Mouse (Mus musculus) left cerebral cortex, postnatal 36 days (tissue): ENCODE measurements around the gene Ascc2. TPM values are rescaled to one million over a fixed set of nuclear protein-coding genes. Genes with fewer than 3 reads are reported as not detected.

Experiments used
- DNase-seq, 2 experiments: peaks; one replicate each; pipeline ENCODE4 v3.0.0; 2021 to 2022; ENCODE audit warnings: low spot score in 2 of 2, mixed read lengths in 1 of 2
- intact Hi-C: fragments of 180-260 bp; cut with DNase I; formaldehyde crosslinking; loops from one replicate; pipeline ENCODE4 v1.15.1; 2025
- total RNA-seq, 2 experiments: library from RNA; stranded (reverse); gene quantifications; 2 replicates each; pipeline ENCODE4 v1.2.3; 2021

The Ascc2 gene
- total RNA-seq, 2 experiments from 2014 or later: 15.1 to 21.6 TPM

DNA sequence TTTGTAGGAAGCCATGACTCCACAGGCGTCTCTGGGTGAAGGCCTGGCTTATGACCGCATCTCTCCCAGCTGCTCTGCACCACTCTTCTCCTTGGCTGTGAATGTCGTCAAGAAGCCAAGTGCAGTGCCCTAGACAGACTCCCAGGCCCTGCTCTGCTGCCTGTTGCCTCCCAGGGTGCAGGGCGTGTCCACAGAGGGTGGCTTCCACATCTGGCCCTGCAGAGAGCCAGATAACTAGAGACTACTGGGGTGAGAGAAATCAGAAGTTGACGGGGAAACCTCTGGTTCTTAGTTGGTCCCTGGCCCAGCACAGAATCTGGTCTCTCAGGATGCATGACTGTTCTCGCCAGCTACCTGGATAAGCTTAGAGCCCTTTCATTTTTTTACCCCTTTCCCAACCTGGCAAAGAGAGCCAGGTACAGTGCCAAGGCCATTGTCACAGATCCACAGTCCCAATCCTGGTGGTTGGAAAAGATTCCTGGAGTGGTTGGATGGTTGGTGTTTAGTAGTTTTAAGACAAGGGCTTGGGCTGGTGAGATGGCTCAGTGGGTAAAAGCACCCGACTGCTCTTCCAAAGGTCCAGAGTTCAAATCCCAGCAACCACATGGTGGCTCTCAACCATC is 39.8 kb downstream of the Ascc2 start:
- intact Hi-C loops: no loop called here
- DNase-seq: no peak

DNA sequence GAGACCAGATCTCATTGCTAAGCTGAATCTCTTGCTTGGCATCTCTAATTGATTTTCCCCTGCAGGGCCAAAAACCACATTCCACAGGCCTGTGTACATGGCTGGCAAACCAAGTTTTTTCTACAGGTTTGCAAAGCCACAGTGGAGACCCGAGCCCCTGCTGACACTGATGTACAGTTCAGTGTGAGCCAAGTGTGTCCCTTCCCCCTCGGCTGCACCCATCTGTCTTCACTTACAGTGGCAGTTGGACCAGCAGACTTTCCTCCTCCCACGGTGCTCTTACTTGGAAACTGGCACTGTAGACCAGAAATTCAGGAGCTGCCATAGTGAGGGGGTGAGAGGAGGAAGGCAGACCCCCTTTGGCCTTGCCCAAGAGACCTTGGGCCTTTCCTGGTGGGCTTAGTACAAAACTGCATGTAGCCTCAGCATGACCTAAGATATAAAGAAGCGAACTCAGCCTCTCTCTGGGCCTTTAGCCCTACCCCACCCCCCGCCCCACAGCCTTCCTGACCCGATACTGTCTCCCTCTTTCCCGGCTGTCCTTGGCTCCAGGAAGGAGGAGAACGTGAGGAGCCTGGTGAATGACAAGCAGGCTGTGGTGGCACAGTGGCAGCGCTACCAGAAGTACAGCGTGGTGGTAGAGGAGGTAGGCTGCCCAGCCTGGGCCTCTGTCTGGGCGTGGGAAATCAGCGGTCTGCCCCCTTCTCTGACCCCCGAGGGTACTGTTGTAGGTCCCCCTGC is 41.3 kb downstream of the Ascc2 start:
- DNase-seq: peak; percentile 66 to 76
- intact Hi-C loops: no loop called here

DNA sequence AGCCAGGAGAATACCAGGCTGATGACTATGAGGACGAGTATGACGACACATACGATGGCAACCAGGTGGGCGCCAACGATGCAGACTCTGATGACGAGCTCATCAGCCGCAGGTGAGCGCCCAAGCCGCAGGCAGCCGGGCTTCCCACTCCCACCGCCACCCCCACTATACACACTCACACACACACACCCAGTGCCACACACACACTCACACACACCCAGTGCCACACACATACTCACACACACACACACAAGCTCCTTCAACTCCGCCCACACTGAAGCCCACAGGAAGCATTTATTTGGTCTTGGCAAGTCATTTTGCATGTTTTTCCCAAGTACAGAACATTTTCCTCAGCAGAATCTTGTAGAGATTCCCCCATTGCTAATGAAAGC is 41.9 kb downstream of the Ascc2 start:
- intact Hi-C loops: no loop called here
- DNase-seq: peak; percentile 48 to 56

DNA sequence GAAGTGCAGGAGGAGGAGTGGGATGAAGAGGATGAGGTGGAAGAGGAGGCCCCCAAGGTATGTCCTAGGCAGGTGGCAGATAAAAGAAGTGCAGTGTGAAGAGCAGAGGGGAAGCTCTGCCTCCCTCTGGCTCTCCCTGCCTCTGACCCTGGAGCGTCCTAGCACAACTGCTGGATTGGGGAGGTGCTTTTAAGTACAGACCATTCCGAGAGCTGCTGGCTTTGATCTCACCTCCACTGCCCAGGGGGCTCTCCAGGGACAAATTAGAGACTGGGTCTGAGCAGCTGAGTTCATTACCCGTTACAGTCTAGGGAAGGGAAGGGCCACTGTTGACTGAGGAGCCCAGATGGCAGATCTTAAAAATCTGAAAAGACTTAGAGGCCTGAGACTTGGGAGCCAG is 42.6 kb downstream of the Ascc2 start:
- intact Hi-C loops: no loop called here

DNA sequence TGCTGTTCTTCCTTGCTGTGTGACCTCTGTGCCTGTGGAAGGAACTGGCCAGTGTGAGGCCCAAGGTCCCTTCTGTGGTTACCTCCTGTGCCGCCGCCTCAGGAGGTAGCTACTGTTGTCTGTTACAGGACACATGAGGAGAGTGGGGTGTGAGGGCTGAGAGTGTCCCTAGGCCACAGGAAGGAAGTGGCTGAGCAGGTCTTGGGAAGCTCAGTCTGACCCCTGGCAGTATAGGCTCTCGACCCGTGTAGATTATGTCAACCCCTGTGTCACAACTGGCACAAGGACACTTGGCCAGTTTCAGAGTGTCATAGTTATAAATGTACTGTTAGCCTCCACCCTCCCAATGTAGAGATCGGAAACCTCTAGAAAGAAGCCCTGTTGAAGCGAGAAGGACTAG is 46.0 kb downstream of the Ascc2 start:
- intact Hi-C loops: no loop called here
- no peak for DNase-seq

More for the DNA sequence above, 42.6 kb downstream of the Ascc2 start:
- no peak for DNase-seq

DNA sequence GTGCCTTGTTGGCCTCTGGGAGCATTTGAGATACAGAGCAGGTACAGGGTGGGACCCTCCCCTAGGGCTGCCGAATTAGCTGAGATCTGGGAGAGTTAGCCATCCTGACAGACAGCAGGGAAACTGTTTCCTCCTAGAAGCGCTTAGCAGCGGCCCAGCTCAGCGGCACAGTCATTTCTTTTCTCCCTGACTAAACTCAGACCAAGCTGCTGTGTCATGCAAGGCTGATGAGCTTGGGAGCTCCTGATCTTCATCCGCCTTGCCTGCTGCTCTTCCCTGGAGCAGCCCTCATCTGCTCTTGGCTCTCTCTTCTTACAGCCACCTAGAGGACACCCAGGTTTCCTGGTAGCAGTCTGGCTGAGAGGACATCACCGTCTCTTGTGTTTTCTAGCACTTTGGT is 46.6 kb downstream of the Ascc2 start:
- no peak for DNase-seq
- intact Hi-C loops: no loop called here

DNA sequence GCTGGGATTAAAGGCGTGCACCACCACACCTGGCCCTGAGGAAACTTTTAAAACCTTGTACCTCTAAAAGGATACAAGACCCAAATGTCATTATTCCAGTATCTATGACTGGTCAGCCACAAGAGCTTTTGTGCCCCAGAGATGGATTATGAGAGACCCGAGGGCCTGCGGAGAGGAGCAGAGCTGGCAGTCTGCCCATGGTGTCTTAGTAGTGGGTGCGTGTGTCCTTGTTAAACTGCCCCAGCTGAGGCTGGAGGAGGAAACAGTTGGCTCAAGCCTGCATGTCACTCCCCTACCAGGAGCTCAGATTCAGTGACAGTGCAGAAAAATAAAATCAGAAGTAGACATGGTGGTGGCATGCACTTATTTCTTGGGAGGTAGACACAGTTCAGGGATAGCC is 47.5 kb downstream of the Ascc2 start:
- intact Hi-C loops: no loop called here
- no peak for DNase-seq

DNA sequence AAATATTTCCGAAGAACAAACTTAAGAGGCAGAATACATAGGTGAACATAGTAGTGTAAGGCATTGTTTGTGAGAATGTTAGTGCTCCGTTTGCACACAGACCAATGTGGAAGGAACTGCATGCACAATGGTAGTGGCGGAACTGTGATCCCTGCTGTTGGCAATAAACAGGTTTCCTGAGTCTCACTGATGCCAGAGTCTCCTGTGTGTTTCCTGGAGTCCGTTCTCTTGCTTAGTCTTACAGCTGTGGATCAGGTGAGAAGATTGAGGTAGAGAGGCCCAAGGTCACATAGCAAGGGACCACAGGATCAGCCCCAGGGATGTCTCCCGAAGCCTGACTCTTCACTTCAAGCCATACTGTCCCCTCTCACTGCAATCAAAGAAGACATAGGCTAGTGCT is 48.0 kb downstream of the Ascc2 start:
- DNase-seq: no peak
- intact Hi-C loops: no loop called here

DNA sequence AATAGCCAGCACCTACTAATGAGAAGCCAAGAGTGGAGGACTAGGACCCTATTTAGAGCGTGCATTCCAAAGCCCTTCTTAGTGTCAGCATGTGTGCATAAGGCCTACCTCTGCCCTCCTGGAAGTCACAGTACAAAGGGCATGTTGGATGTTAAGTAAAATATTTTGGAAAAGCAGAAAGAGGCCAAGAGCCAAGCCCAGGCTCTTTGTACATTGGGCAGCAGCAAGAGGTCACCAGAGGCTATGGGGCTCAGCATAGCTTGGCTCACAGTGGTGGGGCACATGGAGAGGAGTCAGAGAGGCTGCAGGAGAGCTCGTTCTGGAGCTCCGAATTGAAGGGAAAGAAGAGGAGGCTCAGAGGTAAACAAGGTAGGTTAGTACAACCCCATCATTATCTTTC is 49.5 kb downstream of the Ascc2 start:
- DNase-seq: no peak
- intact Hi-C loops: no loop called here

DNA sequence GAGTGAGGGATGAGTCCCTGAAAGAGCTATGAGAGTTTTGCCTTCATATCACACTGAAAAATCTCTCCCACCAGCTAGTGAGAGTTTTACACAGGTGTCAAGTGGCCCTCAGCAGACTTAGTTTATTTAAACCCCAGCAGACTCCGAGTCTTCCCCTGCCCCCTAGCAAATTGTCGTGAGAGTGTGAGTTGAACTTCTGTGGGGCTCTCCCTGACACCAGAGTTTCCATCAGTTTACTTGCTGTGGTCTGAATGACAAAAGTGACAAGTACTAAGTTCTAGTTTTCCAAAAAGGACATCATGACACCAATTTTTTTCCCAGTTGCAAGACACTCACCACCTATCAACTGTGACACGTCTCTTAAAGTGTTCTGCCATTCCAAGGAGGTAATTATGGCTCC is 50.3 kb downstream of the Ascc2 start:
- intact Hi-C loops: no loop called here
- DNase-seq: no peak

DNA sequence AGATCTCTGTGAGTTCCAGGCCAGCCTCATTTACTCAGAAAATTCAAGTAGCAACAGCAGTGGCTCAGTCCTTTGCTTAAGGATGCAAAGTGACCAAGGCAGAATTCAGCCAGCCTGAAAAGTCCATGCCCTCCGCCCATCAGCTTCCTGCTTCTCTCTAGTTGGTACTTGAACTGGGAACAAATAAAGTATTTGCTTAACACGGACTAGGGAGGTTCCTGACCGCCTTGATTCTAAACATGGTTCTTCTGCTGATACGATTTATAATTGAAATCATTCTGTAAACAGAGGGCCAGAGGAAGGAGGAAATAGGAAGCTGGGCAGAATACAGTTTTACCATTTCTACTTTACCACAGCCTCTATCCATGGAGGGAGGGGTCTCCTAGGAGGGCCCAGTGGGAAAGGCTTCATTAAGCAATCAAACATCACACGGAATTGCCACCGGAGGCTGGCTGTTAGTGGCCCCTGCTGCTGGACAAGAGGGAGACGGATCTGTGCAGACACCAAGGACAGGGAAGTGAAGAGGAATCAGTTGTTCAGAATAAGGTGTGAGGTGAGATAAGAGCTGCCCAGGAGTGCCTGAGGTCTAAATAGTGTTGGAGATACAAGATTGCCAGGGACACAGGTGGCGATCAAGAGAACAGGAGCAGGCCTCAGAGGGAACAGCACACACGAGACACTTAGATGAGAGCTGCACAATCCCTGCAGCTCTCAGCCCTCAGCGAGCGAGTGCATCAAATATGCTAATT is 51.3 kb downstream of the Ascc2 start:
- intact Hi-C loops: no loop called here
- no peak for DNase-seq

DNA sequence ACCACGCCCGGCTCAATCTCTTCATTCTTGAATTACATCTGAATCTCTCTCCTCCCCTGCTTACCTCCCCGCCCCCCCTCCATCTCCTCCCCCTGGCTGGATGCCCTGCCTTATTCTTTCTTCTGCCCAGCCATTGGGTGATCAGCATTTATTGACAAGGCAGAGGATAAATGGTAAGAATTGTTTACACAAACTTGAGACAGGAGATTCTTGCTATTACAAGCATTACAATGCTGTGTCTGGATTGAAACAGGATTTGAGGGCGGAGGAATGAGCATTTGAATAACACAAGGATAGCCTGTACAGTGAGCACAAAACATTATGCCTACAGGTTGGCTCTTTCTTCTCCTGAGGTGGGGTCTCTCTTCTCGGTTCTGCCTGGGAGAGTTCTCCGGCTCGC is 52.8 kb downstream of the Ascc2 start:
- intact Hi-C loops: loop anchor here (10.0 kb wide), 1 partner anchor 256 kb away; no protein-coding TSS in a partner anchor

DNA sequence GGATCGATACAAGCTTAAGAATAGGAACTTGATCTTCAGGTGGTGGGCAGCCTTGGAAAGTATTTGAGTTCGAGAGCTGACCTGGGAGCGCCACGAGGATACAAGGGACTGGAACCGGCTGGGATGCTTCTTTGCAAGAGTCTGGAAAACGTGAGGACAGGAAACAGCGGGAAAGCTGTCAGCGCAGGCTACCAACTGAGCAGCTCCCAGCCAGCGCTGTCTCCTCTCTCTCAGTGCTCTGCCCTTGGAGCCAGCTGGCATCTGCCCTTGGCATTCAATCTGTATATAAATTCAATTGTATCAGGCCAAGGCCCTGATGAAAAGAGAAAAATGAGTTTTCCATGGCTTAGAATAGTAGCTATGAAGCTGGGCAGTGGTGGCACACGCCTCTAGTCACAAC is 53.7 kb downstream of the Ascc2 start:
- no peak for DNase-seq
- intact Hi-C loops: loop anchor here (10.0 kb wide), 1 partner anchor 256 kb away; no protein-coding TSS in a partner anchor

More for the DNA sequence above, 52.8 kb downstream of the Ascc2 start:
- no peak for DNase-seq

DNA sequence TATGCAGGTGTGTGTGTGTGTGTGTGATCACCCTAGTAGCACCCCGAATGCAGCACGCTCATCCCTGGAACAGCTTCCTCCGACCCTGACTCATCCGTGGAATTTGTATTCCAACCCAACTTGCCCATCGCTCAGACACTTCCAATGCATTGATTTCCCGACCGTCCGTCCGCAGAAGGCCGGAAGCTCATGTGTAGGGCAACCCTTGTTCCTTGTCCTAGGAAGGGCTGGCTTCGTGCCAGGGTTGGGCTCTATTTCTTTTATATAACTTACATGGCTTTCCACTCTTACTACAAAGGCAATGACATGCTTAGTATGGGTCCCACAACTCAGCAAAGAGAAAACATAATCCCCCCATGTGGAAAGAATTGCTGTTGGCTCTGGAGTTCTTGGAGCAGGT is 54.6 kb downstream of the Ascc2 start:
- DNase-seq: no peak

DNA sequence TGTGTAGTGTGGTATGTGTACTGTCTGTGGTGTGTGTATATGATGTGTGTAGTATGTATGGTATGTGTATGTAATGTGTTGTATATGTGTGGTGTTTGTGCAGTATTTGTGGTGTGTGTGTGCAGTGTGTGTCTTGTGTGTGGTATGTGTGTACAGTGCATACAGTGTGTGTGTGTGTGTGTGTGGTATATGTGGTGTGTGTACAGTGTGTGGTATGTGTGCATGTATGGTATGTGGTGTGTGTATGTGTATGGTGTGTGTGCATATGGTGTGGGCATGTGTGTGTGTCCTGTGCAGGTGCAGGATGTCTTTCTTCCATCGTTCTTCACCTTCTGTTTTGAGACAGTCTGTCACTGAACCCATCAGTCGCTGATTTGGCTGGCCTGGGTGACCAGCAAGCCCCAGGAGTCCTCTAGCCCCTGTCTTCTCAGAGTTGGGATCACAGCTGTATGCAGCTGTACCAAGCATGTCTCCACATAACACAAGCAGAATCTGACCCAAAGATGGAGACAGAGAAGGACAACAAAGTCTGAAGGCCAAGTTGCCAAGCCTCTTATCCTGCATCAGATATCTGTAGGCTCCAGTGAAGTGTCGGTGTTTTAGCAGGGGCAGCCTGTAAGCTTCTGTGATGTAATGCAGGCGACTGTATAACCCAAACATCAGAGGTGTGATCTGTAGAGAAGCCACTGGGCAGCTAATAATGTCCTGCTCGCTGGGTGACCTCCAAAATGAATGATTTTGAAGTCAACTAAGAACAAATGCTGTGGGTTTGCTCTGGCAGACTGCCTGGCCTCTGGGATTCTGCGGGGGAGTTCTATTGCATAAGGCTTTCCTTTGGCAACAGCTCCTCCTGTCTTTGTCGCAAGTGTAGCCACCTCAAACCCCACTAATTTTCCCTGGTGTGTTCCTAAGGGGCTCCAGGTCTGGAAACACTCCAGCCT is 59.8 kb downstream of the Ascc2 start:
- DNase-seq: peak; percentile 74 to 75
- intact Hi-C loops: loop anchor here (10.0 kb wide), 1 partner anchor 263 kb away; no protein-coding TSS in a partner anchor

More for the DNA sequence above, 54.6 kb downstream of the Ascc2 start:
- intact Hi-C loops: loop anchor here (10.0 kb wide), 1 partner anchor 257 kb away; no protein-coding TSS in a partner anchor

DNA sequence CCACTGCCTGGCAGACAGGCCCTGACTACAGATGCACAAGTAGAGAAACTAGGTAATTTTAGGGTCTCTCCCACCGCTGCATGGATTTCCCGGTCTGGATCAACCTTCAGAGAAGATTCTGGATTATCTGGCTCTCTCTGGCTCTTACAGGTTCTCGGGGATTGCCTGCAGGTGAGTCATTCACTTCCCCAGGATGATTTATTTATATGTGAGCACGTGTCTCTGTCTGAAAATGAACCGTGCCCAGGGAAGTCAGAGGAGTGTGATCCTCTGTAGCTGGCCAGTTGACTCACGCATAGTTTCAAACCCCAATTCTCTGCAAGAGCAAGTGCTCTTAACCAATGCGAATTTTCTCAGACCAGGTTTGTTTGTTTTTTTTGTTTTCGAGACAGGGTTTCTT is 63.2 kb downstream of the Ascc2 start:
- no peak for DNase-seq
- intact Hi-C loops: no loop called here

DNA sequence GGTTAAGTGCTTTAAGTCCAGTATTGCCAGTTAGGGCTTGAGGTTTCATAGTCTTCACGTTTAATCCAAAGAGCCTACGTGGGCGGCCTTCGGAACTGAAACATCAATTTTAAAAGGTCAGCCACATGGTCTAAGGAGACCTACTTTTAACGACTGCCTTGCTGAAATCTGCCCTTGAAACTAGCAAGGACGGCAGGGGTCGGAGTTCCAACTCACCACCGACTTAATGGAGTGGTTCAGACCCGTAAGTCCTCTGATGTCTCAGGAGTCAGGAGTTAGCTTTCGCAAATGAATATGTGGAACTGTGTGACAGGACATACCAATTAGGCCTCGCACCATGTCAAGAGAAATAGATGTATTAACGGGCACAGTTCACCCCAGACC is 66.1 kb downstream of the Ascc2 start:
- intact Hi-C loops: no loop called here

DNA sequence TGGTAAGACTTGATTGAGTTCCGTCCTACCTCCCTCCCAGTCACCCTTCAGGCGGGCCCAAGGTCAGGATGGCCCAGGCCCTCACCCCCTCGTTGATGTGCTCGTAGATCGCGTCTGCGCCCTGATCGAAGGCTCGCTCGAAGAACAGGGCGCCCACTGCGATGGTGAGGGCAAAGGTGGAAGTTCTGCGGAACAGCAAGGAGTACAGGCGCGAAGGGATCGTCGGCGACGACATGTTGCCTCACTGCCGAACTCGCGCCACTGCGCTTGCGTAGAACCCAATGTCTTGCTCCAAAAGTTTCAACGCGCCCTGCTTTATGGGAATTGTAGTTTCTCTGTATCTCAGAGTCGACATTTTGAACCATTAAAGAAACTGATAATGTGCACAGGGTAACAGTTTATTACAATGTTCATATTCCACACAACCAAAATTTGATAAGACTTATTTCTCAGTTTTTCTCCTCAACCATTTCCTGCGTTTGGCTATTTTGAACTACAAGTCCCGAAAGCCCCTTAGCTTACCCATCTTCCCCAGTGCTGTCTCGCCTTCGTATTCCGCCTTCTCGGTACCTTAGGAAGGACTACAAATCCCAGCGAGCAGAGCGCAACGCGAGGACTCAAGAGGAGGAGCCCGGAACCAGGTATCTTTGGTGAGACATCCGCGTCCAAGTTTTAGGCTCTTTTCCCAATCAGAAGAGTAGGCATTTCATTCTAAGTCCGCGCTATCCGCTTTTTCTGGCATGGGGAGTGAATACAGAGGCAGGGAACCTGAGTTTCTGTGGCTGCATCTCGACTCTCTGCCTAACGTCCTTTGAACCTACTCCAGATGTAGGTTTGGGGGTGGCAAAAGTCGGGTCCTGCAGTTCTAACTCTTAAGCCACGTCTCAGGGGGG is 66.8 kb downstream of the Ascc2 start, which contains the start of the genes Uqcr10 and Zmat5:
TSS of gene Uqcr10 (minus strand) at position 271 of the 893 bp plus-strand sequence.
TSS of gene Zmat5 (plus strand) at position 607 of the 893 bp plus-strand sequence.
- intact Hi-C loops: no loop called here

More for the DNA sequence above, 66.1 kb downstream of the Ascc2 start:
- DNase-seq: no peak

More for the DNA sequence above, 66.8 kb downstream of the Ascc2 start, which contains the start of the genes Uqcr10 and Zmat5:
- DNase-seq: peak; percentile 91
